Mouse (Mus musculus) liver, embryonic 14.5 days (tissue): ENCODE measurements around the gene Zic4. TPM values are rescaled to one million over a fixed set of nuclear protein-coding genes. Genes with fewer than 3 reads are reported as not detected.

Source experiments
- ATAC-seq: fragments of 200-750 bp; cut with Nextera tagmentation; 2 replicates; pipeline ENCODE4 v1.8.0; 2017; ENCODE audit warnings: moderate number of reproducible peaks, mild to moderate bottlenecking, moderate library complexity; ENCODE audit not compliant: insufficient read depth
- DNase-seq, 3 experiments: peaks; one replicate each; pipeline ENCODE4 v3.0.0-alpha.2; 2012 to 2013; ENCODE audit warnings: low read depth in 3 of 3, low spot score in 3 of 3
- H3K27ac ChIP-seq: fragments of 300-500 bp; sonication (generic); 2 replicates; pipeline ENCODE4 v1.5.1; 2014; ENCODE audit warnings: moderate library complexity, mild to moderate bottlenecking, control low read depth, inconsistent platforms
- H3K27me3 ChIP-seq: fragments of 300-500 bp; sonication (generic); 2 replicates; pipeline ENCODE4 v1.6.1; 2014; ENCODE audit warnings: mild to moderate bottlenecking, low read length, moderate library complexity; ENCODE audit not compliant: control insufficient read depth, insufficient read depth
- H3K36me3 ChIP-seq: fragments of 300-500 bp; sonication (generic); replicated peaks from 2 replicates; pipeline ENCODE4 v1.6.1; 2014; ENCODE audit warnings: low read depth; ENCODE audit not compliant: control insufficient read depth, insufficient read depth
- H3K4me1 ChIP-seq, 2 experiments: fragments of 200-500 bp in 1 of 2; fragments of 300-500 bp in 1 of 2; sonication (generic) in 1 of 2; replicated peaks; 2 replicates each; pipeline ENCODE4 v1.6.1; 2012 to 2014; ENCODE audit warnings: antibody characterized with exemption in 1 of 2, inconsistent platforms in 1 of 2, low read length in 1 of 2; ENCODE audit not compliant: control insufficient read depth in 2 of 2, insufficient read depth in 2 of 2
- H3K4me2 ChIP-seq: fragments of 300-500 bp; sonication (generic); 2 replicates; pipeline ENCODE4 v1.6.1; 2014; ENCODE audit warnings: low read depth, mild to moderate bottlenecking, control low read depth, moderate library complexity
- H3K4me3 ChIP-seq, 2 experiments: fragments of 200-500 bp in 1 of 2; fragments of 300-500 bp in 1 of 2; sonication (generic) in 1 of 2; 2 replicates each; pipeline ENCODE4 v1.5.1; 2012 to 2014; ENCODE audit warnings: low read depth in 2 of 2, low read length in 2 of 2, mild to moderate bottlenecking in 2 of 2, control low read depth in 1 of 2, inconsistent platforms in 1 of 2, moderate library complexity in 1 of 2; ENCODE audit not compliant: insufficient read depth in 1 of 2
- H3K9ac ChIP-seq: fragments of 300-500 bp; sonication (generic); replicated peaks from 2 replicates; pipeline ENCODE4 v1.6.1; 2014; ENCODE audit warnings: mild to moderate bottlenecking, control low read depth, moderate library complexity
- H3K9me3 ChIP-seq: fragments of 300-500 bp; sonication (generic); 2 replicates; pipeline ENCODE4 v1.6.1; 2016; ENCODE audit warnings: low read length, mixed read lengths; ENCODE audit not compliant: control insufficient read depth
- CTCF ChIP-seq: IDR thresholded peaks from 2 replicates; pipeline ENCODE4 v1.5.1; 2016; ENCODE audit warnings: antibody characterized with exemption, low read depth, control low read depth
- EP300 ChIP-seq: IDR thresholded peaks from 2 replicates; pipeline ENCODE4 v1.6.1; 2016; ENCODE audit warnings: antibody characterized with exemption, low read depth
- whole genome bisulfite sequencing: fragments of 180-500 bp; shearing (Covaris S2); extraction: QIAGEN DNeasy Blood & Tissue Kit; methylation state at CpG from one replicate; pipeline ENCODE4 v1.1.7; 2014; ENCODE audit not compliant: insufficient replicate concordance; 5-methylcytosine and 5-hydroxymethylcytosine counted together
- polyA plus RNA-seq, 2 experiments: library from polyadenylated mRNA; depleted of rRNA in 1 of 2; stranded (reverse) in 1 of 2; unstranded in 1 of 2; fragments of >200 nt; fragmentation: Nextera tagmentation in 1 of 2; extraction: Ambion mirVana in 1 of 2; gene quantifications; 2 replicates each; pipeline versions ENCODE4 v1.2.1 to v1.2.3; 2012 to 2014

Gene Zic4
- polyA plus RNA-seq, 2 experiments, result 0.01 TPM; not detected in 1

DNA sequence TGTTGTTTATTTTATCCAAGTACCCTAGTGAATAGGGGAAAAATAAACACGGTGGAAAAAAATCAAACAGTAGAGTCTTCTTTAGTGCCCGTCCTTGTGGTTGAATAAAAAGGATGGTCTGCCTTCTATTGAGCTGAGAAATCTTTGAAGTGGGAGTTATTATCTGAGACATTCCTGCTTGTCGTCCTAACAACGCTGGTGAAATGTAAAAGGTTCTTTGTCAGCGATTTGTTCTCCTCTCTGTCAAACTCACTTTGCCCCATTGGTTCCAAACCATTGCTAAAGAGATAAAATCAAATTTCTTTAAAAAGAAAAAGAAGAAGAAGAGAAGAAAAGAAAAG is 25.5 kb downstream of the Zic4 start:
- Histone ChIP-seq H3K9me3 (no peaks in the 10 kb centered on the region), H3K4me1 (no peaks in the 10 kb centered on the region), H3K9ac (no peak overlapping the region), H3K27ac (no peak overlapping the region), H3K4me2 (no peak overlapping the region), H3K36me3 (no peaks in the 10 kb centered on the region), H3K4me3 (no peak overlapping the region), H3K27me3 (peaks cover 74% of the 10 kb centered on the region)
- TF ChIP-seq CTCF (no peak), EP300 (no peak)
- DNase-seq (no peak), ATAC-seq (no peak)
- WGBS, result 2% methylated on average over 5 of the region's 5 CpGs

DNA sequence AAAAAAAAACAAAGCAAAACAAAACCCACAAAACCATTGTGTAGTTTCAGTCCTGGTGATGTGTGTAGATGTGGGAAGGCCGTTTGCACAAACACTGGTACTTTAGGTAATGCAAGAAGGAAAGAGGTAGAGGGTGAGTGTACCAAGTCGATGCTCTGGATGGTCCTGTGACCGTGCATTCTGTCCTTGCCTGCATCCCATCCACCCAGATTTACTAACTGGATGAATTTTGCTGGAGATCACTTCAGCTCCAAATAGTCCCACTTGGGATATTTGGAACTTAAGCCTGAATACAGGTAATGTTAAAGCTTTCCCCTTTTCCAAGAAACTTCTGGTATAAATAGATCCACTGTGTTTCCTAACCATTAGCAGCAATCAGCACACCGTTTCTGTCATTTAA is 26.0 kb downstream of the Zic4 start:
- Histone ChIP-seq H3K4me3 (no peak overlapping the region), H3K9me3 (no peaks in the 10 kb centered on the region), H3K4me1 (no peaks in the 10 kb centered on the region), H3K27ac (no peak overlapping the region), H3K9ac (no peak overlapping the region), H3K27me3 (peaks cover 70% of the 10 kb centered on the region), H3K36me3 (no peaks in the 10 kb centered on the region), H3K4me2 (no peak overlapping the region)
- WGBS, result 2% methylated on average over 4 of the region's 4 CpGs
- ATAC-seq, result no peak
- TF ChIP-seq CTCF, result no peak
- no peak for TF ChIP-seq EP300
- no peak for DNase-seq

DNA sequence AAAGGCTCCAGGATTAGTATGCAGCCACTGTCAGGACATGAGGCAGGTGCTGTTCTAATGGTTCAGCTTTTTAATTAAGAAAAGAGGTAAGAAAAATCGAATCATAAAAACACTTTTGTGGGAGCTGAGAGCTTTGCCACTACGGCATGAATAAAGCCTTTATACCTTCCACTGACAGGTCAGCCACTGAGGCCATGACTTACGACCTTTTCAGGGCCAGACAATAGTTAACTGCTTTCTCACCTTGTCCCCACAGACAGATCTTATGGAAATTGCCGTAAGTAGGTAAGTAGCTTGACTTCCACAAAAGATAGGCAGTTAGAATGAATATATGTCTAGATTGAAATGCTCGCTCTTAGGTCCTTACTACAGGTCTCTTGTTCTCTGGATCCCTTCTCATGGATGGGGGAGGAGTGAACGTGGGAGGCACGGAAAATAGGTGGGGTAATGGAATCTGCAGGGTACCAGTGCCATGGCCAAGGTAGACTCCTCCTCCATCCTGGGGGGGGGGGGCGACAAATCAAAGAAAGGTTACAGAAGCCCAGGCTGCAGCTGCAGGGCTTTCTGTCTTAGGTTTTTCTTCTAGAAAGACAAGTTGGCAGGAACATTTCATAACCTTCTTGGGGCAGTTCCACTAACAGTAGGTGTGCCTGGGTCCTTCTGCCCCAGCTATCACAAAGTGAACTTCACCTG is 31.3 kb downstream of the Zic4 start:
- Histone ChIP-seq H3K9me3 (no peaks in the 10 kb centered on the region), H3K9ac (no peak overlapping the region), H3K27ac (no peak overlapping the region), H3K4me3 (no peak overlapping the region), H3K27me3 (peaks cover 52% of the 10 kb centered on the region), H3K36me3 (no peaks in the 10 kb centered on the region), H3K4me1 (no peaks in the 10 kb centered on the region), H3K4me2 (no peak overlapping the region)
- DNase-seq, result no peak
- ATAC-seq, result no peak
- TF ChIP-seq CTCF (no peak), EP300 (no peak)
- 5% methylated on average over 8 of the region's 8 CpGs for WGBS

DNA sequence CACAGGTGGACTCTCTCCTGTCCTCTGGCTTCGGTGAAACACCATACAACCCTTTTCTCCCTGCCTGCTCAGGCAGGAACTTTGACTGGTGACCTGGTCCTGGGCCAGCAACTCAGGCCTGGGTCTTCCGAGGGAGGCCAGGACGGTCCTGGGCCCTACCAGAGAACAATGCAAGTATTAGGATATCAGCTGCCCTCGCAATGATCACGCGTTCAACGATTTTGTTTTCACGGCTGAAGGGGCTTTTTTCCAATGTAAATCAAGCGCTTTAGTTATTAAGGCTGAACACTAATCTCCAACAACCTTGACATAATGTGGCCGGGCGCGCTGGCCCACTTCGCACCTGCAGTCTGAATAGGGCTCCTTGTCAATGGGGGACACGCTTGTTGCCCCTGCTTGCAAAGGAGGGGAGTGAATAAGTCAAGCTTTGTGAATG is 32.0 kb downstream of the Zic4 start:
- no peak overlapping the region for H3K4me3 ChIP-seq
- H3K4me2 ChIP-seq, result no peak overlapping the region
- DNase-seq (no peak), ATAC-seq (no peak)
- no peak overlapping the region for H3K9ac ChIP-seq
- TF ChIP-seq EP300, result no peak
- no peak for TF ChIP-seq CTCF
- H3K9me3 ChIP-seq, result no peaks in the 10 kb centered on the region
- H3K27ac ChIP-seq, result no peak overlapping the region
- H3K36me3 ChIP-seq, result no peaks in the 10 kb centered on the region
- H3K4me1 ChIP-seq, result no peaks in the 10 kb centered on the region
- peaks cover 51% of the 10 kb centered on the region for H3K27me3 ChIP-seq
- WGBS, result 4% methylated on average over 14 of the region's 14 CpGs

DNA sequence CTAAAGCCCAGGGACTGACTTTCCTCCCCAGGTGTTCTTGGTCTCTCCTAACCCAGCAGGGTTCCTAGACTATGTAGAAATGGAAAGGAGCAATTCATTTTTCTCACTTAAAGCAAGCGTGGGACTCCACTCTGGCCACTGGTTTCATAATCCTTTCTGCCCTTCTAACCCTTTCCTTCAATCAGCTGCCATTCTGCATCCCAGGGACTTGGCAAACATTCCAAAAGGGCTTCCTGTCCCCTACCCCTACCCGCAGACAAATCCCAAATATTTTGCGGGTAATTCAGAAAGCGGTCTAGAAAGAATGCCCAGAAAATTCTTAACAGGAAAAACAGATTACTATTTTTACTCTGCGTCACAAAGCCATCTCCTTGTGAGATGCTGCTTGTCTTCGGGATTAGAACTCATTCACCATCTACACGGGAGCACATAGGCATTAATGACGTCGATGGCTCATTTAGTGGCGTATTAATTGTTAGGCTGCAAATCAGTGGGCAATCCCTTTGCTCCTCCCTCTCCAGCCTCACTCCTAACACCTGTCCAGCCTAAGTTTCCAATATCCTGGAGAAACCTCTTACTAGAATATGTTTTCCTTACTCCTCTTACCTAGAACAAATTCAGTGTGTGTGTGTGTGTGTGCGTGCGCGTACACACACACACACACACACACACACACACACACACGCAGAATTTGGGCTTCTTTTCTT is 33.0 kb downstream of the Zic4 start:
- Histone ChIP-seq H3K9me3 (no peaks in the 10 kb centered on the region), H3K27ac (no peak overlapping the region), H3K9ac (no peak overlapping the region), H3K4me1 (no peaks in the 10 kb centered on the region), H3K4me2 (no peak overlapping the region), H3K27me3 (peaks cover 46% of the 10 kb centered on the region), H3K4me3 (no peak overlapping the region), H3K36me3 (no peaks in the 10 kb centered on the region)
- DNase-seq, result no peak
- TF ChIP-seq EP300 (no peak), CTCF (no peak)
- WGBS, result 13% methylated on average over 14 of the region's 14 CpGs
- no peak for ATAC-seq
